Mouse (Mus musculus) A20 (cell line): ENCODE results near the gene Ccn2.
A peak's percentile ranks its signal among the peaks of the same experiment; 100 is the strongest.

ENCODE experiments used
- DNase-seq: peaks from one replicate; pipeline ENCODE4 v3.0.0-alpha.2; 2011; ENCODE audit warnings: low read depth, low spot score

The Ccn2 gene

GRCm38 (mm10) chr10:24595250-24596002 is at the start of gene Ccn2:
Ccn2 (plus strand) TSS chr10:24595442.
- DNase-seq, result no peak

DNA sequence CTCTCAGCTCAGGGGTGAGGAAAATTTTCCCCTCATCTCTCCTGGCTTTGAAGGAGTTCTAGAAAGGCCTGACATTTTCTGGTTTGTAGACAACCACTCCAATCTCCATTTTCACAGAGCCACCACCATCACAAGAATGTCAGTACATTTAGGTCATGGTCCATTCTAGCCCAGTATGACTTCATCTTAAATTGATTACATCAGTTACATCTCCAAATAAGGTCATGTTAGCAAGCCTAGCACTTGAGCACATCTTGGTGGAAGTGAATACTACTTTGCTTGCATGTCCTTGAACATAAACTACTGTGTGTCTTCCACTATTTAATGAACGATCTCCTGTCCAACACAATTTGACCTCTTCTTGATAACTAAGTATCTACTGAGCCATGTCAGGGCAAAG is 42.4 kb upstream of the Ccn2 start:
- no peak for DNase-seq

GRCm38 (mm10) chr10:24554091-24554490 is 41.2 kb upstream of the Ccn2 start:
- DNase-seq, result no peak

DNA sequence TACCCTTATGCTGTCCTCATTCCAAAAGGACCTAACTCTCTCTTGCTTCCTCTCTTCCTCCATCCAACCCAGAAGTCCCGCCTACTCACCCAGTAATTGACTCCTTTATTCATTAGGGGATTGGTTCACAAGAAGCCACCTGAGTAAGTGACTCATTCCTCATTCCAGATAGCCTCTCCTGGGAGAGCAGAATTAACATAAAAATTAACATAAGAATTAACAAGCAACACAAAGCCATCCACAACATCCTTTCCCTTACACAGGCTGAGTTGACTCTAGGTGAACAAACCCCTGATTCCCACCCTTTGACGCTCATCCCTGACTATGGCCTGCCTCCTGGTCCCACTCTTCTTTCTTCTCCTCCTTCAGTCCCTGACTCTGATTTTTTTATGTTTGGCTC is 36.9 kb upstream of the Ccn2 start:
- no peak for DNase-seq

DNA sequence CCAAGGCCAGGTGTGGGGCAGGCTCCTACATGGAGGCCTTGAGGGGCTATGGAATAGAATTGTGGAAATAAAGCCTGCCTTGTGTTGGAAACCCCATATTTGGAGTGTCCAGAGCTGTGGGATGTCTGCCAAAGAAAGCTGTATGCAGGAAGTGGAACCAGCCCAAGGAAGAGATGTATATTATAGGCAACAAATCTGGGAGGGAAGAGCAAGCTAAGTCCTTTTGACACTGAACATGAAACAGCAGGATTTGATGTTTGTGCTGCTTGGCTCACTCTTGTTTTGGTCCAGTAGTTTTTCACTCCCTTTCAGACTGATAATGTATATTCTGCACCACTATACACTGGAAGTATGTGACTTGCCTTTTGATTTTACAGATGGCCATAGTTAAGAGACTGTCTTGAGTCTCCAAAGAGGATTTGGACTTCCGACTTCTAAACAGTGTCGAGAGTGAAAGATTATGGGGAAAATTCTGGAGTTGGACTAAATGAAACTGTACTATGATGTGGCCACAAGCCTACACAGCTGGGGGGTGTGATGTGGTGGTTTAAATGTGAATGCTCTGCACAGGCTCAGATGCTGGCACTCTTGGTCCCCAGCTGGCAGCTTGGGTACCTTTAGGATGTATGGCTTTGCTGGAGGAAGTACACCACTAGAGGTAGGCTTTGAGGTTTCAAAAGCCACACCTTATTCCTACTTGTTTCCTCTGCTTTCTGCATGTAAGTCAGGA is 25.4 kb upstream of the Ccn2 start:
- DNase-seq, result no peak

- no peak for DNase-seq
Measured at GRCm38 (mm10) chr10:24572044-24572960, 22.9 kb upstream of the Ccn2 start.

DNA sequence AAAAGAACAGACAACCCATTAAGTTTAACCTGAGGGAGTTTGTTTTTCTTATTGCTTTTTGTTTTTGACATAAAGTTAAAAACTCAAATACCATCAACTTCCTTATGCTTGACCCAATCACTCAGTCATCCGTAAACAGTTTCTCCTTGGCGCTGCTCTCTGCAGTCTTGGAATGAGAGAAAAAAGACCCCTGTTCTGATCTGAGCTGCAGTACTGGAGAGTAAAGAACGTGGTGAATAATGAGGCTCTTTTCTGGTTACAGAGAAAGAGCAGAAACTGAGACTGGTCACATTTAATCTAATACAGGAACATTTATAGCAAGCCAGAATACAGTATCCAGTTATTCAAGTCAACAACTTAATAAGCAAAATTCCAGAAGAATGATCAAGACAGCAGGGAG is 21.8 kb upstream of the Ccn2 start:
- DNase-seq, result no peak

- DNase-seq, result no peak
Measured at GRCm38 (mm10) chr10:24581076-24581475, 14.2 kb upstream of the Ccn2 start.

DNA sequence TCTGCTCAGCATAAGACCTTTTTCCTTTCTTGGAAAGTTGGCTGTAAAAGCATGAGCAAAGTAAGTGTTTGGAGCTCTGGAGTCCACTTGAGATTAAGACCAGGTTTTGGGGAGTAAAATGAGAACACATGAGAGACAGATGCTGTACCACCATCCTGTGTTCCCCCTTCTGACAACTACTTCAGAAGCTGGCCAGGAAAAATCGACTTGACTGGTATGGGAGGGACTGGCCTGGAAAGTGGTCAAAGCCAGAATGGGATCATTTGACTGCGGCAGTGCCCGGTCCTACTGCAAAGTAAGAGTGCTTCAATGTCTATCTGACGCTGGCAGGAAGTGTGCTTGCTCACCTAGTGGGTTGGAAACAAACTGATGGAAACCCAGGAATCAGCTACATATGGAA is 6.4 kb upstream of the Ccn2 start:
- no peak for DNase-seq

DNA sequence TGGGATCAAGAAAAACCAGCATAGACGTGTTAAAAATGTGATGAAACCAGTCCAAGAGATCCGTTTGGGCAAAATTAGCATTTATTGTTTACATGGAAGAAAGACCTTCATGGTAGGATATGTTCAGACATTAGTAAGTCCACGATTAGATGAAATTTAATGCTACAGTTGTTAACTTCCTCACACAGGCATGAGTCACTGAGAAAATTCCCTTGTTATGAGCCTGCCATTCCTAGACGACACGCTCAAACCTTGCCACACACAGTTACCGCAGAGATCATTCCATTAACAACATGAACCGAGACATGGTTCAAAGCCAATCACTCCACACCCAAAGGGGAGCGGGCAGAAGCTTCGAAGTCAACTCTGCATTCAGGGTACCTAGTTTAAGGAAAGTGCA is 6.0 kb upstream of the Ccn2 start:
- DNase-seq, result no peak

GRCm38 (mm10) chr10:24590546-24590945 is 4.7 kb upstream of the Ccn2 start:
- DNase-seq, result no peak

DNA sequence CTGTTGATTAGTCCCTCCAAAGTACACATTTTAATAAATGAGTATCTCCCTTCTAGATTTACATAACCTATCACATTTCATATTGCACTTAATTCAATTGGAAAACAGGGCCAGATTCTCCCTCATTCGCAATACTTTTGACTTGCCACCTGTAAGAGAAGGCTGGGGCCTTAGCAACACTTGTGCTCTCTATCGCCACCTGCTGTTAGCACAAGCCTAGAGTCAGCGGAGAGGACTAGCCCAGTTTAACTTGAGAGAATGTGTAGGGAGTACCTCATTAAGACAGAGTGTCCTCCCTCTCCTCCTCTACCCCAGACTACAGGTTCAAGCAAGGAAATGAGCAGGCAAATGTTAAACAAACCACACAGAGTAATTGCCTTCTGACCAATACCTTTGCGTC is 4.1 kb upstream of the Ccn2 start:
- DNase-seq, result peak; percentile 75

DNA sequence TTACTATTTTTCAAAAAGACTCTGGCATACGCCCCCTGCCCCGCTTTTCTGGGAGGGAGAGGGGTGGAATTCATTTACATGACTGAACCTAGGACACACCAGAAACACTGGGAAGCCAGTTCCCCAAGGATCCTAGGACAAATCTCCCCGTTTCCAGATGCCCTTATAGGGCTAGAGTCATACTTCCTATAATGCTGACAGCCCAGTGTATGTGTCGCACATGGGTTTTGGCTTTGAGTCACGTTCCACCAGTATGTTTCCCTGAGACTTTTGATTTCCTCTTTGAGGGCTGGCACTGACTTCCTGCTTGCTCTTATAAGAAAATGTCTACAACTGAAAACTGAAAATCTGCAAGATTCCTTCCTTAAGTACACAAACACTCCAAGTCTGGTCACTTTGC is 3.5 kb upstream of the Ccn2 start:
- DNase-seq, result no peak

DNA sequence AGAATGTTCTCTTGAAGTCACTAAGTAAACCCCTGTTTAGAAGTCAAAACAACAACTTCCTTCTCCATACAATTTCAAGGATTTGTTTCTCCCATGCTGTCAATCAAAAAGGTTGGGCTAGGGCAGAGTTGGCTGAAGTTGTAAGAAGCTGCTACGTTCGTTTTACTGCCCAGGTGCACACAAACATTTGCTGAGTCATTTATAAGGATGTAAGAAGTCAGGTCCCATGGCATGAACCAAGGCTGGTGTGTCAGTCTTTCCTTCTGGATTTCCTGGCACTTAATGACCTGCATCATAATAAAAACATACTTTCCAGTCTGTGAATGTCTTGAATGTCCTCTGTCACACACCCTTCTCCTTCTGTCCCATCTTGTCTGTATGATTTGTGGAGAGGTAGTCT is 2.9 kb upstream of the Ccn2 start:
- DNase-seq, result peak; percentile 45

DNA sequence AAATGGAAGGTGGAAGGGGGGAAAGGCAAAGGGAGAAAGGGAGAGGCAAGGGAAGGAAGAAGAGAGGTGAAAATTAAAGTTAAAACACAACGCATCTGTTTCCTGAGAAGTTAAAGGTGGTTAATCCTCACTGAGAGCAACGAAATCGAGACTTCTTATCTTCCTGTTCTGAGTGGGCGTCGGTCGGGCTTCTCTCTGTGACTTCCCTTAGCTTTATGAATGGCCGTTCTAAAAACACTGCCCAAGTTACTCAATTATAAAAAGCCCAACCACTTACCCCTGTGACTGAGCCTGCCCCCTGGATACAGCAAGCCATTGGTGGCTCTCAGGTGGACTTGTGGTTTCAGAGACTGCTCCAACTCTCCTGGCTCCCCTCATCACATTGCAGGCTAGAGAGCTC is 2.3 kb upstream of the Ccn2 start:
- DNase-seq, result peak; percentile 55

- no peak for DNase-seq
Measured at GRCm38 (mm10) chr10:24593556-24593955, 1.7 kb upstream of the Ccn2 start.

DNA sequence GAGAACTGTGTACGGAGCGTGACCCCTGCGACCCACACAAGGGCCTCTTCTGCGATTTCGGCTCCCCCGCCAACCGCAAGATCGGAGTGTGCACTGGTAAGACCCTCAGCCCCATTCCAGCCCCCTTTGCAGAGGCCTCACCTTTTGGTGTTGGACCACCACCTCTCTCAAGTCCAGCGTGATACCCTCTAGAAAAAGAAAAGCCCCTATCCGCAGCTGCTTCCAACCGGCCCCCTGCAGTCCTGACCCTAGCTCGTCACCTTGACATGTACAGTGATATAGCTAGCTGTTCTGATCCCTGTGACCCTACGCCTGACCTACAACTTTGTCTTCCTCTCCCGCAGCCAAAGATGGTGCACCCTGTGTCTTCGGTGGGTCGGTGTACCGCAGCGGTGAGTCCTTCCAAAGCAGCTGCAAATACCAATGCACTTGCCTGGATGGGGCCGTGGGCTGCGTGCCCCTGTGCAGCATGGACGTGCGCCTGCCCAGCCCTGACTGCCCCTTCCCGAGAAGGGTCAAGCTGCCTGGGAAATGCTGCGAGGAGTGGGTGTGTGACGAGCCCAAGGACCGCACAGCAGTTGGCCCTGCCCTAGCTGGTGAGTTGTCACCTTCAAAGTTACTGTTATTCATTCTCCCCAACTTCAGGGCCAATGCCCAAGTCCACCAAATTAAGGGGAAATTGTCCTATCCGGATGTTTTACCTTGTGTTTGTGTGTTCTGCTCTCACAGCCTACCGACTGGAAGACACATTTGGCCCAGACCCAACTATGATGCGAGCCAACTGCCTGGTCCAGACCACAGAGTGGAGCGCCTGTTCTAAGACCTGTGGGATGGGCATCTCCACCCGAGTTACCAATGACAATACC is 994 bp downstream of the Ccn2 start:
- no peak for DNase-seq

DNA sequence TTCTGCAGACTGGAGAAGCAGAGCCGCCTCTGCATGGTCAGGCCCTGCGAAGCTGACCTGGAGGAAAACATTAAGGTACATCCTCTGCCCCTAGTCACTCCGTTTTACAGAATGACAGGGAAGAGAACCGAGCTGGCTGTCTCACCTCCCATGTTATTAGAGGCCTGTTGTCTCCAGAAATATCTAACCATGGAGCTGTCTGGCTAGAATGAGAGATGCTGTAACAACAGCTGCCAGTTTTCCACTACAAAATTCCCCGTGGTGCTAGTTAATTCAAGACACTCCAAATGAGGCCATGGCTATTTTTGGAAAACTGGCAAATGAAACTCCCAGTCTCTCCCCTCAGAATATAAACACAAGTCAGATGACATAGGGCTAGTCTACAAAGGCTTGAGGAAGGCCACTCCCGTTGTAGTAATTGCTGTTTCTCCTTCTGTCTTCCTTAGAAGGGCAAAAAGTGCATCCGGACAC is 1.7 kb downstream of the Ccn2 start:
- DNase-seq, result no peak

DNA sequence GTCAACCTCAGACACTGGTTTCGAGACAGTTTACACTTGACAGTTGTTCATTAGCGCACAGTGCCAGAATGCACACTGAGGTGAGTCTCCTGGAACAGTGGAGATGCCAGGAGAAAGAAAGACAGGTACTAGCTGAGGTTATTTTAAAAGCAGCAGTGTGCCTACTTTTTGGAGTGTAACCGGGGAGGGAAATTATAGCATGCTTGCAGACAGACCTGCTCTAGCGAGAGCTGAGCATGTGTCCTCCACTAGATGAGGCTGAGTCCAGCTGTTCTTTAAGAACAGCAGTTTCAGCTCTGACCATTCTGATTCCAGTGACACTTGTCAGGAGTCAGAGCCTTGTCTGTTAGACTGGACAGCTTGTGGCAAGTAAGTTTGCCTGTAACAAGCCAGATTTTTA is 2.5 kb downstream of the Ccn2 start:
- DNase-seq, result no peak

- no peak for DNase-seq
Measured at GRCm38 (mm10) chr10:24598693-24599092, 3.5 kb downstream of the Ccn2 start.

DNA sequence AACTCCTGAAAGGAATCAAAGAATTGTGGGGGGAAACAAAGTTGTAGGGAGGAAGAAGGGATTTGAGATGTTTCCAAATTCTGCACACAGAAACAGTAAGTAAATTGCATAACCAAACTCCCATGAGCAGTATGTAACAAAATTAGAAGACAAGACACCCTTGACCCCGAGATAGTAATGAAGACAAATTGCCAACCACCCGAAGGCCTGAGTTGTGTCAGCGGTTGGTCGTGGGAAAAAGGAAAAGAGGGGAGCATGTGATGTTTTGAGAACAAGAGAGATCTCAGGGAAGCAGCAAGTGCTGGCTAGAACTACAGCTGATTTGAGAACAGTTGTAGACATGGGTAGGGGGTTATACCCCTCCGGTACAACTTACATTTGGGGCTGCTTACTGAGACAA is 4.6 kb downstream of the Ccn2 start:
- DNase-seq, result no peak
